Mouse (Mus musculus): Measurements from ENCODE around the gene Gm45234.

GRCm38 (mm10) chr6:124789519-124789918, 33.7 kb upstream of the Gm45234 start:
- TF ChIP-seq ZC3H11A (IDR thresholded peaks at IDR 0.05; ENCODE audit: borderline replicate concordance, low read depth, low read length): no peak
- TF ChIP-seq MAFK (IDR thresholded peaks at IDR 0.05; ENCODE audit: insufficient read depth, low read depth, low read length): no peak
- no peak for TF ChIP-seq HCFC1 (IDR thresholded peaks at IDR 0.05; ENCODE audit: borderline replicate concordance, insufficient read depth, low read length)
- TF ChIP-seq ZNF384 (IDR thresholded peaks at IDR 0.05; ENCODE audit: low read depth, low read length): no peak
- TF ChIP-seq CHD2 (IDR thresholded peaks at IDR 0.05; ENCODE audit: low read depth, low read length): no peak

All from ES-E14 (cell line).